Mouse (Mus musculus) midbrain, embryonic 10.5 days (tissue): ENCODE results near the gene Avil. TPM values are rescaled to one million over a fixed set of nuclear protein-coding genes. Genes with fewer than 3 reads are reported as not detected.
"Not testable (repeated sequence)": the region's sequence is repeated elsewhere in the genome, so short reads cannot be mapped to it uniquely, and the experiment has no call there.

ENCODE experiments used
- DNase-seq: peaks from one replicate; pipeline ENCODE4 v3.0.0-alpha.2; 2017; ENCODE audit warnings: low spot score
- H3K27ac ChIP-seq: fragments of 300-500 bp; sonication (generic); replicated peaks from 2 replicates; pipeline ENCODE4 v1.5.1; 2016; ENCODE audit warnings: mild to moderate bottlenecking
- H3K27me3 ChIP-seq: fragments of 300-500 bp; sonication (generic); 2 replicates; pipeline ENCODE4 v1.6.1; 2016; ENCODE audit warnings: low read depth, mild to moderate bottlenecking; ENCODE audit not compliant: poor library complexity, severe bottlenecking
- H3K36me3 ChIP-seq: fragments of 300-500 bp; sonication (generic); 2 replicates; pipeline ENCODE4 v1.6.1; 2016; ENCODE audit warnings: mild to moderate bottlenecking, moderate library complexity
- H3K4me1 ChIP-seq: fragments of 300-500 bp; sonication (generic); 2 replicates; pipeline ENCODE4 v1.6.1; 2016
- H3K4me3 ChIP-seq: fragments of 300-500 bp; sonication (generic); 2 replicates; pipeline ENCODE4 v1.5.1; 2016; ENCODE audit warnings: mild to moderate bottlenecking, moderate library complexity
- H3K9me3 ChIP-seq: fragments of 300-500 bp; sonication (generic); replicated peaks from 2 replicates; pipeline ENCODE4 v1.6.1; 2016; ENCODE audit warnings: mild to moderate bottlenecking
- WGBS: fragments of 180-500 bp; shearing (Covaris S2); methylation state at CpG from one replicate; pipeline ENCODE4 v1.1.7; 2016; 5-methylcytosine and 5-hydroxymethylcytosine counted together
- polyA plus RNA-seq: library from polyadenylated mRNA; unstranded; fragments of >200 nt; fragmentation: Nextera tagmentation; extraction: Ambion mirVana; gene quantifications from 2 replicates; pipeline ENCODE4 v1.2.1, GENCODE M21; 2016

Avil gene
- polyA plus RNA-seq, 1 experiment from 2014 or later: 0.36 TPM

DNA sequence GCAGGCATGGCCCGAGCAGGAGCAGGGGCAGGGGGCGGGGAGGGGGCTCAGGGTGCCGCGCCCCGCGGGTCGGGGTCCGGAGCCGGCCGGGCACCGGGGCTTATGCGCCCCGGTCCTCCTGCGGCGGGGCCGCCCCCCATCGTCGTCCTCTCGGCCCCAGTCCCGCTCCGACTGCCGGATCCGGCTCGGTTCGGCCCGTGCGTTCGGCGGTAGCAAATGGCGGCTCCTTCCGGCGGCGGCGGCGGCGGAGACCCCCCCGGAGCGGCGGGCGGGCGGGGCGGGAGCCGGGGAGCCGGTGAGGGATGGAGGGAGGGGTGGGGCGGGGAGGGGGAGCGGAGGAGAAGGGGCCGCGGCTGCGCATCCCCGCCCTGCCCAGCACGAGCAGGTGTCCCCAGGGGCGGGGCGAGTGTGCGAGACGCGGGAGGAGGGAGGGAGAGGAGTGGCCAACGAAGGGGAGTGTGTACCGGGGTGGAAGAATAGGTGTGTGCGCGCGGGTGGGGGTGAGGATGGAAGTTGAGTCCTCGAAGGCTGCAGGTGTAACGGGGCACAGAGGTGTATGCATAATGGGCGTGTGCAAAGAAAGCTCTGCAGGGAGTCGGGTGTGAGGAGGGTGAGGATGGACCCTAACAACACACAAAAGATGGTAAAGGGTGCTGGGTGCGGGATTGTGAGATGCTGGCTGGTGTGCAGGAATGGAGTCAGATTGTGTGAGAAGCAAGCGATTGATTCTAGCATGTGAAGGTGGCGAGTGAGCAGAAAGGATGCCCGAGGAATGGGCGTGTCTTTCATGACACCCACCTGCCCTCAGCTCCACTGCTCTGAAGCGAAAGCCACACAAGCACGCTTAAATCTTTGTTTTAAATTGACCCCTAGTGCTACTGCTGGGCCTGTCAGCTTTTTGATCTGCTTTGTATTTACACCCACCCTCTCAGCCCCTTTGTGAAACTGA, 59.7 kb downstream of the Avil start, which contains the start of gene March9:
Gene March9 (minus strand): TSS at position 217 of the 949 bp plus-strand sequence.
- DNase-seq: peak; percentile 73
- Histone ChIP-seq H3K4me3 (peak within 1 kb of the TSS; percentile 99), H3K9me3 (no peaks in the 10 kb centered on the region), H3K27me3 (peaks cover 36% of the 10 kb centered on the region), H3K4me1 (peaks cover 65% of the 10 kb centered on the region), H3K36me3 (peaks cover 37% of the 10 kb centered on the region), H3K27ac (peak within 1 kb of the TSS; percentile 97)
- 1% methylated on average over 65 of the region's 72 CpGs for WGBS

DNA sequence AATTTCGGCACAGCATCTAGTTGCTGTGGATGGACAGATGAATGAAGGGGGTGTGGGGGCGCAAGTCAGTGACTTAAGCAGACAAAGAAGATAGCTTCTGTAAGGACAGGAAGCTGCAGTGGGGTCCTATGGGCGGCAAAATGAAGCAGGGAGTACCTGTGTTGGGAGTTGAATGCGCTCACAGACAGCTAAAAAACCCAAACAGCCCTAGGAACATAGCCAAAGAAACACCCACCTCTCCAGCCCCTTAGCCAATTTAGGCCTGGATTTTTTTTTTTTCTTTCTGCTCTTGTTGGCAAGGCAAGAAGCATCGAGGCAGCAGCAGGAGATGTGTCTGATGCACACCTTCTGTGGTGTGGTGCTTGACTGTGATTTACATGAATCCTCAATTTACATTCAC, 60.6 kb downstream of the Avil start:
- DNase-seq: no peak
- 30% methylated on average over 5 of the region's 5 CpGs for WGBS

DNA sequence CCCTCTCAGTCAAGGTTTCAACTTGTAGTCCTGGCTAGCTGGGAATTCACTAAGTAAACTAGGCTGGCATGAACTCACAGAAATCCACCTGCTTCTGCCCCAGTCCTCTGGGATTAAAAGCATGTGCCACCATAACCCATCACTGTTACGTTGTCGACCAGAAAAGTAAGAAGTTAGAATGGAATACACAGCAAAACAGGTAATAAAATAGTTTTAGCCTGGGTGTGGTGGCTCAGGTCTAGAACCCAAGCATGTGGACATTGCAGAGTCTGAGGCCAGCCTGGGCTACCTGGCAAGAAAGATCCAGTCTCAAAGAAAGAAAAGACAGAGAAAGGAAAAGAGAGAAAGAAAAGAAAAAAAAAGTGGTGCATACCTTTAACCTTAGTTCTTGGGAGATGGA, 61.0 kb downstream of the Avil start:
- Histone ChIP-seq H3K4me3 (no peak overlapping the region), H3K4me1 (peaks cover 71% of the 10 kb centered on the region), H3K27me3 (peaks cover 36% of the 10 kb centered on the region), H3K27ac (no peak overlapping the region), H3K9me3 (no peaks in the 10 kb centered on the region), H3K36me3 (peaks cover 37% of the 10 kb centered on the region)
- WGBS: 80% methylated on average over 2 of the region's 2 CpGs
- DNase-seq: no peak

More for the DNA sequence above, 60.6 kb downstream of the Avil start:
- peaks cover 68% of the 10 kb centered on the region for H3K4me1 ChIP-seq
- peaks cover 36% of the 10 kb centered on the region for H3K27me3 ChIP-seq
- no peaks in the 10 kb centered on the region for H3K9me3 ChIP-seq
- H3K27ac ChIP-seq: peak overlapping the region; percentile 97; the same call in 1 of the 2 replicates
- peaks cover 37% of the 10 kb centered on the region for H3K36me3 ChIP-seq
- peak overlapping the region; percentile 99 for H3K4me3 ChIP-seq

DNA sequence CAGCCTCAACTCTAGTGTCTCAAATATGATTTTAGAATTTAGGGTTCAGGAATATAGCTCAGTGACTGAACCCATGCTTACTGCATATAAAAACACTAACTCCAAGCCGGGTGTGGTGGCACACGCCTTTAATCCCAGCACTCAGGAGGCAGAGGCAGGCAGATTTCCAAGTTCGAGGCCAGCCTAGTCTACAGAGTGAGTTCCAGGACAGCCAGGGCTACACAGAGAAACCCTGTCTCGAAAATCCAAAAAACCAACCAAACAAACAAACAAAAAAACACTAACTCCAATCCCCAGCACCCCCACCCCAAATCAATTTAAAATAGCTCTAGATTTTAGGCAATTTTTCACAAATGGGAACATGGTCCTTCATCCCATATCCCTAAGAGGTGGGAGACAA, 61.6 kb downstream of the Avil start:
- WGBS: 90% methylated on average over 4 of the region's 4 CpGs
- H3K4me1 ChIP-seq: peaks cover 75% of the 10 kb centered on the region
- not testable (repeated sequence) for H3K9me3 ChIP-seq

DNA sequence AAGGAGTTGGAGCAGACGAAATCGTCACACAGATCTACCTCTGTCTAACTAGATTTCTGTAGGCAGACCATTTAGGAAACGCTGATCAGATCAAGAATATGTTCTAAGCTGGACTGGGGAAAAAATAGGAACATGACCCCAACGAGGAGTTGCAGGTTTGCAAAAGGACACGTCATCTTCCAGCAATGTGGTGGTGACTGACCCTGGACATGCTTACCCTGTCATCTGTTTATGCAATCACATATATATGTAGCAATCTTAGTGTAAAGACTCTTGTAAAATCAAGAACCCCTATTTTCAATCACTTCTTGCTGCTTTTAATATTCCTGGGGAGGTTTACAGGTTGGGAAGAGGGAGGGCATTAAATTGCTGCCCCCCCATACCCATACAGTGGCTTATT, 62.0 kb downstream of the Avil start:
- H3K27me3 ChIP-seq: peaks cover 31% of the 10 kb centered on the region
- H3K27ac ChIP-seq: peak overlapping the region; percentile 99; the same call in 1 of the 2 replicates
- no peak for DNase-seq
- WGBS: 83% methylated on average over 5 of the region's 5 CpGs
- H3K36me3 ChIP-seq: peaks cover 37% of the 10 kb centered on the region
- peaks cover 73% of the 10 kb centered on the region for H3K4me1 ChIP-seq
- H3K4me3 ChIP-seq: peak overlapping the region; percentile 86; the same call in 1 of the 2 replicates
- H3K9me3 ChIP-seq: no peaks in the 10 kb centered on the region

More for the DNA sequence above, 61.6 kb downstream of the Avil start:
- H3K4me3 ChIP-seq, DNase-seq, H3K27ac ChIP-seq: not testable (repeated sequence)
- Histone ChIP-seq H3K27me3 (peaks cover 35% of the 10 kb centered on the region), H3K36me3 (peaks cover 37% of the 10 kb centered on the region)

GRCm38 (mm10) chr10:127063239-127063872, 62.8 kb downstream of the Avil start, which contains the start of gene Cdk4:
Cdk4 (plus strand) TSS chr10:127063534.
- Histone ChIP-seq H3K4me1 (peaks cover 71% of the 10 kb centered on the region), H3K36me3 (peaks cover 42% of the 10 kb centered on the region), H3K27ac (peak within 1 kb of the TSS; percentile 99), H3K9me3 (no peaks in the 10 kb centered on the region), H3K4me3 (peak within 1 kb of the TSS; percentile 86), H3K27me3 (peaks cover 29% of the 10 kb centered on the region)
- DNase-seq: peak; percentile 100
- WGBS: under 1% methylated on average over 46 of the region's 46 CpGs

- Histone ChIP-seq H3K4me3 (peak overlapping the region; percentile 86), H3K36me3 (peaks cover 49% of the 10 kb centered on the region), H3K4me1 (peaks cover 71% of the 10 kb centered on the region), H3K27ac (peak overlapping the region; percentile 99), H3K9me3 (no peaks in the 10 kb centered on the region), H3K27me3 (peaks cover 20% of the 10 kb centered on the region)
- WGBS: 17% methylated on average over 37 of the region's 37 CpGs
- peak; percentile 57 for DNase-seq
These were observed 63.7 kb downstream of the Avil start for GRCm38 (mm10) chr10:127063913-127064870.

DNA sequence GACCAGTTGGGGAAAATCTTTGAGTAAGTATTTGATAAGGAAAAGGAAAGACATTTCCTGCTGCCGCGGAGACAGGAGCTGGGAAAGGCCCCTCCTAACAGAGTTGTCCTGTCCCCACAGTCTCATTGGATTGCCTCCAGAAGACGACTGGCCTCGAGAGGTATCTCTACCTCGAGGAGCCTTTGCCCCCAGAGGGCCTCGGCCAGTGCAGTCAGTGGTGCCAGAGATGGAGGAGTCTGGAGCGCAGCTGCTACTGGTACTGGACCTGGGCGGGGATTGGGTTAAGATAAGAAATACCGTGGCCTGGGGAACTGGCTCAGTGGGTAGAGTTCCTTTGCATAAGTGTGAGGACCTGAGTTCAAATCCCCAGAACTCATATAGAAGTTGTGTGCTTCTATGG, 65.5 kb downstream of the Avil start:
- Histone ChIP-seq H3K9me3 (no peaks in the 10 kb centered on the region), H3K27me3 (peaks cover 10% of the 10 kb centered on the region), H3K4me1 (peaks cover 61% of the 10 kb centered on the region), H3K36me3 (peaks cover 49% of the 10 kb centered on the region), H3K27ac (no peak overlapping the region), H3K4me3 (peak overlapping the region; percentile 30)
- 89% methylated on average over 9 of the region's 9 CpGs for WGBS
- no peak for DNase-seq

DNA sequence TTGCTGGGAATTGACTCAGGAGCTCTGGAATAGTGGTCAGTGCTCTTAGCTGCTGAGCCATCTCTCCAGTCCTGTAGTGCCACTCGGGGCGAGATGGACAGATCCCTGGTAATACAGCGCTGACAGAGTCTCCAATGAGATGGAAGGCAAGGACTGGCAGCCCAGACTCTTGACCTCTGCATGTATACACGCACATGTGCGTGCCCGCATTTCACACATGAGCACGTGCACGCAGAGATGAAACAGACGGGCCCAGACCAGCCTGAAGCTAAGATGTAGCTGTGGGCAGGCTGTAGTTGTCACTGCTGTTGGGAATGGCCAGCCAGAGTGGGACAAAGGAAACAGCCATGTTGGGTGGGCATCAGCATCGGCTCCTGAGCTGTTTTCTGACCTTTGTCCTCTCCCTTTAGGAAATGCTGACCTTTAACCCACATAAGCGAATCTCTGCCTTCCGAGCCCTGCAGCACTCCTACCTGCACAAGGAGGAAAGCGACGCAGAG, 66.1 kb downstream of the Avil start:
- peak overlapping the region; percentile 29; the same call in 1 of the 2 replicates for H3K4me3 ChIP-seq
- H3K27me3 ChIP-seq: peaks cover 4% of the 10 kb centered on the region; the same call in 1 of the 2 replicates
- no peak overlapping the region for H3K27ac ChIP-seq
- 89% methylated on average over 14 of the region's 14 CpGs for WGBS
- H3K9me3 ChIP-seq: no peaks in the 10 kb centered on the region
- H3K4me1 ChIP-seq: peaks cover 61% of the 10 kb centered on the region
- peaks cover 49% of the 10 kb centered on the region for H3K36me3 ChIP-seq
- DNase-seq: no peak

DNA sequence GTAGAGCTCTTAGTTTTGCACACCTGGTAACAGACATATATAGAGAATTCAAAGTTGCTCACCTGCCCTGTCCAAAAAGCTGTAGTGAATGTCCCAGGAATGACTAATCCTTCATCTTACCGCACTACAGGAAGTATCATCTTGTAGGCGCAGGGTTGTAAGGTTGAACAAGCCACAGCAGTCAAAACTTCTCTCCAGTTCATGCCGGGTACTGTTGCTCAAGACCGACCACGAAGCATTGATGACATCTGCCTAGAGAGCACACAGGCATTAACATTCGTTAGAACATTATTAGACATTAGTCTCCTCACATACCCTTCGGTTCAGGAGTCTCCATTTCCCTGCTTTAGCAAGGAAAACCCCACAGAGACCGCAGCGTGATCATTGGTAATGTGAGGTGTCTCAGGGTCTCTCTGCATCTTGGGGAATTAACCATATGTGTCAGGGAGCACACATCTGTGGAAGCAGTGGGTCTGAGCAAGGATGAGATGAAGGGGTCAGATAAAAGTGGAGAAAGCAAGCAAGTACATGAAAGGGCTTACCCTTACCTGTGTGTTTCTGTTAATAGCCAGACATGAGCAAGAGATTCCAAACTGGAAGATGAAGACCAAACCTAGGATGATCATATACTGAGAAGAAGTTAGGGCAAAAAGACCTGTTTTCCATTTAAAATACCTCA, 68.0 kb downstream of the Avil start:
- H3K4me3 ChIP-seq: peak overlapping the region; percentile 71
- peak overlapping the region; percentile 92 for H3K27ac ChIP-seq
- 88% methylated on average over 9 of the region's 9 CpGs for WGBS
- DNase-seq: no peak
- no peaks in the 10 kb centered on the region for H3K27me3 ChIP-seq
- no peaks in the 10 kb centered on the region for H3K9me3 ChIP-seq
- H3K36me3 ChIP-seq: peaks cover 49% of the 10 kb centered on the region
- peaks cover 52% of the 10 kb centered on the region for H3K4me1 ChIP-seq
